Mouse (Mus musculus) neutrophil, adult 5-6 weeks (primary cell): ENCODE measurements around the gene Sema4g. TPM values are rescaled to one million over a fixed set of nuclear protein-coding genes. Genes with fewer than 3 reads are reported as not detected.
"Not testable (repeated sequence)": the region's sequence is repeated elsewhere in the genome, so short reads cannot be mapped to it uniquely, and the experiment has no call there.

Experiments used
- ATAC-seq: fragments of 151-379, 151-347 bp; 2 replicates; pipeline ENCODE4 v1.8.0; 2017; ENCODE audit warnings: mild to moderate bottlenecking, moderate TSS enrichment; ENCODE audit not compliant: insufficient number of reproducible peaks, poor library complexity, low FRiP score, severe bottlenecking; ENCODE audit errors: extremely low read depth
- total RNA-seq: library from RNA; stranded (forward); fragments of 200-1000 nt; gene quantifications from 2 replicates; pipeline ENCODE4 v1.2.3, GENCODE M21; 2017

Sema4g gene
- total RNA-seq, 1 experiment from 2014 or later = not detected

DNA sequence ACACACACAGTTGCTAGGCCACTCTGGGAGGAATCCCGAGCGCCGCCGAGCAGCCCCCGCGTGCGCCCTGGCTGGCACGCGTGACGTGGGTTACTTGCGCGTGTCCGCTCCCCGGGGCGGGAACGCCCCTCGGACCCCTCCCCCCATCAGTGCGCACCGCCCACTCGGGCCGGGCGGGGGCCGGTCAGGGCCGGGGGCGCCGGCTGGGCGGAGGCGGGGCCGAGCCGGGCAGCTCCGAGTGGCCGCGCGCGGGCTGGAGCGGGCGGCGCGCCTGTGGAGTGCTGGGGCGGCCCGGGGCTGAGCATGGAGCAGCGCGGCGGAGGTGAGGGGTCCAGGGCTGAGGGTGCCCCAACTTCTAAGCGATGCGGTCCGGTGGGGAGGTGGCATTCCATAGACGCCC is 29.0 kb downstream of the Sema4g start:
- no peak for ATAC-seq

DNA sequence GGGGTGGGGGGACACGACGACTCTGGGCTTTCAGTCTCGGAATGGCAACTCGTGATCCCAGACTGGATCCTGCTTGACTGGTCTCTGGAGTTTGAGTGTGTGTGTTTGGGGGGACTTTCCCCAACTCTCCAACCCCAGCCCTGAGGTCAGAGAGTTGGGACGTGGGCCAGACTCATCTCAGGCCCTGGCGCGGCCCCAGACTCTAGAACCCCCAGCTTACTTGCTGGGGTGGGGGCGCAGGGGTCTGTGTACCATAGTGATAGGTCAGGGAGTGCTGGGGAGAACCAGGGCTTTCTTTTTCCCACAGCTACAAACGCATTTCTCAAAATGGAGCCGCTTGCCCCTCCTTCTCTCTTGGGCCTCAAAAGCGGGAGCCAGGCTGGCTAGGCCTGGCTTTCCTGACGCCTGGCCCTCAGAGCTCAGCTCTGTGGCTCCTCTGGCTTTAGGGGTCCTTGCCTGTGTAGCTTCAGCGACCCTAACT is 29.5 kb downstream of the Sema4g start:
- no peak for ATAC-seq

DNA sequence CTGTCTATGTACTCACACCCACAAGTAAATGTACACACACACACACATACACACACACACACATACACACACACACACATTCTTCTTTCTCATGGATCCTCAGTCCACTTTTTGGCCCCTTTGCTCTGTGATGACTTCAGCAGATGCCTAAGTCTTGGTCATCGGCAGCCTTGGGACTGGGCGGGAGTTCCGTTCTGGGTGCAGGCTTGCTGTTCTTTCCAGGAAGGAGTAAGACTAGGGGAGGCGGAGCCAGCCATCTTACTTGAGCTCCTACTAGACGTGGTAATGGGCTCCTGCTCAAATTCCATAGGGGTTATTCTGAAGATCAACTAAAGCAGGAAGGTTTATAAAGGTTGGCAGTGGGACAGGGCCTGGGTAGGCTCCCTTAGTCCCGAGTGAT is 31.4 kb downstream of the Sema4g start:
- ATAC-seq = no peak

DNA sequence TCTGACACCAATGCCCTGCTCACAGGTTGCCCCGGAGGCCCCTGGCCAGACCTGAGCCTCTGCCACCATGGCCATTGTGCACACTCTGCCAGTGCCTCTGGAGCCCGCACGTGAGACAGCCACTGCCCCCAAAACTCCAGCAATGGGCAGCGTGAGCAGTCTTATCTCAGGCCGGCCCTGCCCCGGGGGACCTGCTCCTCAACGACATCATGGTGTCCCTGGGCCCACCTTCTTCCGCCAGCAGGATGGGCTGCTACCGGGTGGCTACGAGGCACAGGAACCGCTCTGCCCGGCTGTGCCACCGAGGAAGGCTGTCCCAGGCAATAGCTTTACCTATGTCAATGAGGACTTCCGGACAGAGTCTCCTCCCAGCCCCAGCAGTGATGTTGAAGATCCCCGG is 32.5 kb downstream of the Sema4g start:
- no peak for ATAC-seq

DNA sequence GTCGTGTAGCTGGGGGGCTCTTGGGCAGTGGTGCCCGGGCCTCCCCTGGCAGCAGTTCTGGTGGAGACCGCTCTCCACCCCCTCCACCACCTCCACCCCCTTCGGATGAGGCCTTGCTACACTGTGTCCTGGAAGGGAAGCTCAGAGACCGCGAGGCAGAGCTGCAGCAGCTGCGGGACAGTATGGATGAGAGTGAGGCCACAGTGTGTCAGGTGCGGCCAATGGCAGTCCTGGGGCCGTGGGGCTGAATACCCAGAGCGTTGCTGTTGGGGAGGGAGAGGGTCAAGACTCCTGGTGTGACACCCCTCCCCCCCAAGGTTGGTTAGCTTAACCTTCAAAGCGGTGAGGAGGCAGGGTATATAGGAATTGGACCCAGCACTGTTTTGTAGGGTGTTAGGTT is 35.1 kb downstream of the Sema4g start:
- no peak for ATAC-seq

DNA sequence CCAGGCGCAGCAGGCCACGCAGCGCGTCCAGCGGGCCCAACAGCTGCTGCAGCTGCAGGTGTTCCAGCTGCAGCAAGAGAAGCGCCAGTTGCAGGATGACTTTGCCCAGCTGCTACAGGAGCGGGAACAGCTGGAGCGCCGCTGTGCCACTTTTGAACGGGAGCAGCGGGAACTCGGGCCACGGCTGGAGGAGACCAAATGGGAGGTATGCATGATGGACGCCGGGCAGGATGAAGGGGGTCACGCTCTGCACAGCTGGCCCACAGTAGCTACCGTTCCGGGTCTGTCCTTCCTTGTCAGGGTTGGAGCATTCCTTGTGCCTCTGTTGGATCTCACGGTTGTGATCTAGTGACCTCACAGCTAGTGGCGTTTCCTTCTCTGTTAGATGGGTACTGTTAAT is 35.9 kb downstream of the Sema4g start:
- ATAC-seq = no peak

DNA sequence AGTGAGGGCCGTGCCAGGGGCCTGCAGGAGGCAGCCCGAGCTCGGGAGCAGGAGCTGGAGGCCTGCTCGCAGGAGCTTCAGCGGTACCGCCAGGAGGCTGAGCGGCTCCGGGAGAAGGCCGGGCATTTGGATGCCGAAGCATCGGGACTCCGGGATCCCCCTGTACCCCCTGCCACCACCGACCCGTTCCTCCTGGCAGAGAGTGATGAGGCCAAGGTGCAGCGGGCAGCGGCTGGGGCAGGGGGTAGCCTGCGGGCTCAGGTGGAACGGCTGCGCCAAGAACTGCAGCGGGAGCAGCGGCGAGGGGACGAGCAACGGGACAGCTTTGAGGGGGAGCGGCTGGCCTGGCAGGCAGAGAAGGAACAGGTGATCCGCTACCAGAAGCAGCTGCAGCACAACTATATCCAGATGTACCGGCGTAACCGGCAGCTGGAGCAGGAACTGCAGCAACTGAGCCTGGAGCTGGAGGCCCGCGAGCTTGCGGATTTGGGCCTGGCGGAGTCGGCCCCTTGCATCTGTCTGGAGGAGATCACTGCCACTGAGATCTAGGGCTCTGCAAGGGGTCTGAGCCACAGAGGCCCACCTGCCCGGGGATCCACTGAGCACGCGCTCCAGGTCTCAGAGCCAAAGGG is 37.2 kb downstream of the Sema4g start:
- ATAC-seq = no peak

DNA sequence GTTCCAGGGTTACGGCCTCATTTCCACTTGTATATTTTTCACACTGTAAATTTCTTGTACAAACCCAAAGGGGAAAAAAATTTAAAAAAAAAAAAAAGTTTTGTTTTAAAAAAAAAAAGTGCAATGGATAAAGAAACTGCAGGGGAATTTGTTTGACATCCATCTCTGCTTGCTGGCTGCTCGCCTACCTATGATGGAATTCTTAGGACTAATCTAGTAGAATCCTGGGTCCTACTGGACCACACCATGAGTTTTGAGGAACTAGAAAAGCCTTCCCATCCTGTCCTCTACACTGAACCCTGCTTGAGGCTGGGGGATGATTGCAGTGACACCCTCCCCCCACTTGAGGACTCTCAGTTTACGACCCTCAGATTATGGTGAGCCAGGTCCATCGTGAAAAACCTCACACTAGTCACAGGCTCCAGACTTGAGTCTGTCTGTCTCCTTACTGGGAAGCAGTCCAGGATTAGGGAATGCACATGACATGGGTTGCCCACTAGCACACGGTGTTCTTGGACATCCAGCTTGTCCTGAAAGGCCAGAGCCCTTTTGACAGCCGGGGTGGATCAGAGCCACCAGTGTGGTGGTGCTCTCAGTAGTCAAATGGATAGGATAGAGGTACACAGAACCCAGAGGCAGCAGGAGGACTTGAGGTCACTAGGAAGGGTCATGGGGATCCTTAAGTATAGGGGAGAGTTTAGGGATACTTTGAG is 38.2 kb downstream of the Sema4g start:
- ATAC-seq = no peak

DNA sequence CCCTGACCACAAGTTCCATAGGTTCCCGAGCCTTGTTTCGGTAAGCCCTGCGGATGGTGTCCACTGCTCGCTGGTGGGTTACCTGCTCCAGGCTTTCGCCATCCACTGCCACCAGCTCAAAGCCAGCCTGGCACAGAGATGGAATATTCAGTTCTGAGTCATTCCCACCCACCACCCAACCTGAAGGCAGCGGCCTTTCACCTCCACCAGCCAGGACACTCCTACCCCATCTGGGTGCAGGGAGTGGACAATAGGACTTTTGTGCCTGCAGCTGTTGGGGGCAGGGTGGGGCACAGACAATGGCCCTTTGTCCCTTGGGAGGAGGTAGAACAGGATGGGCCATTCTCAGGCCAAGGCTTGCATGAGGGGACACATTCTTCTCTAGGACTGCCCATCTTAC is 38.9 kb downstream of the Sema4g start:
- ATAC-seq = no peak

DNA sequence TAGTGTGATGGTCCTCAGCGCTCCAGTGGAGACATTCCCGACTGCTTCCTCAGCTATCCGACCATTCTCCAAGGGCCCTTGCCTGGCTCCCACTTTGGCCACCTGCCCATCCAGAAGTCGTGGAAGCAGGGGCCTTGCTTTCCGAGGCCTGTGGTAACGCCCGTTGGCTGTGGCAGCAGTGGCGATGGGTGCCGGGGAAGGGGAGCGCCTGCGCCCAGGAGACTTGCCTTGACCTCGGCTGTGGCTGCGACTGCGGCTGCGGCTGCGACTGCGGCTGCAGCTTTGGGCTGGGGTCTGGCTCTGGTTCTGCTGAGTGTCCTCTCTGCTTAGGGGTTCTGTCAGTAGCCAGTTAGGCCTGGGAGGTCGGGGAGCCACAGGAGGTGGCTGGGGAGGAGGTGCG is 39.8 kb downstream of the Sema4g start:
- no peak for ATAC-seq

DNA sequence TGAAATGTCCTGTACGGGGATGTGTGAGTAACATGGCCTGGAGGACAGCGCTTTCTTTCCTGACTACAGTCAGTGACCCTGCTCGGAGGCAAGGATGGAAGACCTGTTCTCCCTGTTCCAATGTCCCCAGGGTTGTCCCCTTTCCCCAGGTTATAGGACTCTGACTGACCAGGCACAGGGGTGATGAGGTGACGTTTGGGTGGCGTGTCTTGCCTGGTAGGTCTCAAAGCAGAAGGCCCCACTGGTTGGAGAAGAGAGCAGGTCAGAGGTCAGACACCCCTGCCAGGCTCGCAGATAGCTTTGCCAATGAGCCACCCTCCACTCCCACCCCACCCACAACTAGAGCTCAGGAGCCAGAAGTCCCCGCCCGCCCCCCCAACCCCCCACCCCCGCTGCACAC is 40.7 kb downstream of the Sema4g start:
- no peak for ATAC-seq

DNA sequence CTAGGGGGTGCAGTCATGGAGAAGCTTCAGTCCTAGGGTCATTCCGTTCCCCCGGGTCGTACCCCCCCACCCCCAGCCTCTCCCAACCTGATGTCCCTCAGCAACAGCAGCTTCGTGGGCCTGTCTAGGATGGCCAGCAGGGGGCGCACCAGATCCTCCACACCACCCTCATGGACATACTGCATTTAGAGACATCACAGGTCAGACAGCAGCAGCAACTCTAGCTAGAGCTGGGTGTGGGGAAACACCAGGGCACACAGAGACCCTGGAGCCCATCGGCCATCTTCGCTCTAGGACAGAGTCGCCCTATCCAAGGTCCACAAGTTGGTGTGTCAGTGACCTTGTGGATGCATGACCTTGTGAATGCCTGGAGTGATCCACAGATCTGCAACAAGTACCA is 41.2 kb downstream of the Sema4g start:
- ATAC-seq = peak; percentile 43; the same call in 1 of the 2 replicates

DNA sequence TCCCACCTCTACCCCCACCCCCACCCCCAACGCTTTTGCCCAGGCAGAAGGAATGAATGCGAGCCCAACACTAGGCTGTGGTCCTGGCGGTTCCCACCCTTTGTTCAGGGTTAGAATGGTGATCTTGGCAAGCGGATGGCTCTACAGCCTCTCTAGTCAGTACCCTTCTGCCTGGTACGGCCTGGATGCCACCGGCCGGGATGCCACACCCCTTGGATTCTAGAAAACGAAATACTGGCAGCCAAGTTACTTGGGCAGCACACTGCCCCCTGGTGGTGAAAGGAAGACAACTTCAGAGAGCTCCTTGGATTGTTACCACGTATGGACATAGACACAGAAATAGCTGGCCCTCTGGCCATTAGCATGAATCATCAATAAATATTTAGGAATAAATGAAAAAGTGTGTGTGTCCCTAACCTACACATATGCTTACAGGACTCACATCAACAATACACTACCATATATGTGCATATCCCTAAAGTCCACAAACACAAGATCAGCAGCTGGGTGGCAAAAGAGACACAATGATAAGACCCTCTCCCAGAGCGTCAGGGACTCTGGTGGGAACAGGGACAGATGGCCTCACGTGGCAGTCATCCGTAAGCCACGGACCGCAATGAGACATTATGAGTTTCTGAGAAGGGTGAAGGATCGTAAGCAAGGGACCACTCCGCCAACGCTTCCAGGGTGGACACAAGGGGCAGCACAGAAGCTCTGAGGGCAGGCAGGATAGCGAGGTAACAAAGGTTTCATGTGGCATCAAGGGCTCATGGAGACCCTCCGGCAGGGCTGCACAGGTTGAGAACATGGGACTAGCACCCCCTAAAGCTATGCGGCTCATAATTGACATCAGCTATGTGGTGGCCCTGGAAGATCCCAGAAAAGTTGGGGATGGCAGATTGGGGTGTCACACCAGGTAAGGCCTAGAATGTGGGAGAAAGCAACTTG is 42.1 kb downstream of the Sema4g start:
- ATAC-seq = peak; percentile 59

DNA sequence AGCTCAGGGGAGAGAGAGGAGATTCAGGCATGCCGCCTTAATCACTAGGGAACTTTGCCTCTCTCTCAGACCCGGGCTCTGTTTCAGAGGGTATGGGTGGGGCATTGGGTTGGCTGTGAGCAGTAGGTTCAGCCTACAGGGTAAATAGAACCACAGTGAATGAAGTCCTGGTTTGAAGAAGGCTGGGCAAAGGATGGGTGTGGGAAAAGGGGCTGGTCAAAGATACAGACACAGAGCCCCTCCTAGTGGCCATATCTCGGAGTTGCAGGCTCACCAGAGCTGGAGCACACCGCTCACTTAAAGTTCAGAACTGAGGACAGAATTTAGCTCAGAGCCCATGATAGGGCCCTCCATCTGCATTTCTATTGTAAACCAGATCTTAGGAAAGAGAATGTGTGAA is 42.9 kb downstream of the Sema4g start:
- no peak for ATAC-seq

DNA sequence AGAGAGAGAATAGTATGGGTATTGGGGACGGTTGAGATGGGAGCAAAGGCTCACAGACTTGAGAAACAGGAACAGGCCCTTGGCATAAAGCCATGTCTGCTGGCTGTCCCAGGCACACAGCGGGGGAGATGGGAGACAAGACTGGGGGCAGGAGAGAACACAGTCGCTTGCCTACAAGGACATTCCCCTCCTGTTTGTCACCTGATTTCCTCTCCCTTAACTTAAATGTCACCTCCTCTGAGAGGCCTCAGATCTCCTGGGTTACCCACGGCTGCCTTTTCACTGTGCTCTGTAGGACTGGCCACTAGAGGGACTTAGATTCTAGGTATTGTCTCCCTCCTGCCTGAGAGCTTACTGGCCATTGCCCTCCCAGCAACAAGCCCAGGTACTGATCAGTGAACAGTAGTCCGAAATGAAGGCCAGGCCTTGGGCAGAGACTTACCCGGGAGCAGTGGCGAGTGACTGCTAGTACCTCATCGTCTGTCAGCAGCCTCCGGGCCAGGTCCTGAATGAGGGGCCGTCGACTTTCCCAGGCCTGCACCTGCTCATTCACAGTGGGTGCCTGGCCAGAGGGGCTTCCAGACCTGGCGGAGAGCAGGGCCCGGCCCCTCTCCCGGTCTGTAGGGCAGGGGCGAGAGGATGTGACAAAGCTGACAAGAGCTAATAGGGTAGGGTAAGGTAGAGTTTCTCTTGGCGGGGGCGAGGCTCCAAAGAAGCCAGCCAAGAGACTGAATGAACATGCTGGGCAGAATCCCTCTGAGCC is 43.9 kb downstream of the Sema4g start:
- no peak for ATAC-seq

DNA sequence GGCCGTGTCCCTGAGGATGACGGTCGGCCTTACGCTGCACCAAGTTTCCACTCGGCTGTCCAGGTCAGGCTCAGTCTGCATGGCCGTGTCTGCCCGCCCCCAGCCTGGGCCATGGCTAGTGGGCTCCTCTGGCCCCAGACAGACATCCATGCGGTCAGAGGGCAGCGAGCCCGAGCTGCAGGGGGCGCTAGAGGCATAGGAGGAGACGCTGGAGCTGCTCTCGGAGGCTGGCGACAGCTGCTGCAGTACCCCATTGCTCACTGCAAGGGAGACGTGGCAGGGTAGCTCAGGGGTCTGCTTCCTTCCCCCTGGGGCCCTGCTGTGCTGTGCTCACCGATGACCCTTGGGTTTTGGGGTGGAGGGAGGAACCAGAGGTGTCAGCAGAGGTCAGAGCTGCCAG is 48.0 kb downstream of the Sema4g start:
- ATAC-seq = no peak

DNA sequence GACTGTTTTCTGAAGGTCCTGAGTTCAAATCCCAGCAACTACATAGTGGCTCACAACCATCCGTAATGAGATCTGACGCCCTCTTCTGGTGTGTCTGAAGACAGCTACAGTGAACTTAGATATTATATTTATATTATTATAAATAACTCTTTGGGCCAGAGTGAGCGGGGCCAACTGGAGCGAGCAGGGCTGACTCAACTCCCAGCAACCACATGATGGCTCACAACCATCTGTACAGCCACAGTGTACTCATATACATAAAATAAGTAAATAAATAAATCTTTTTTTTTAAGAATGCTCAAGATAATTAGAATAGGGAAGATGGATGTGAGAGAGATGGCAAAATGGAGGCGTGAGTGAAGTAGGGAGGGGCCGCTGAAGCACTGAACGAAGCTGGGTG is 49.3 kb downstream of the Sema4g start:
- not testable (repeated sequence) for ATAC-seq

DNA sequence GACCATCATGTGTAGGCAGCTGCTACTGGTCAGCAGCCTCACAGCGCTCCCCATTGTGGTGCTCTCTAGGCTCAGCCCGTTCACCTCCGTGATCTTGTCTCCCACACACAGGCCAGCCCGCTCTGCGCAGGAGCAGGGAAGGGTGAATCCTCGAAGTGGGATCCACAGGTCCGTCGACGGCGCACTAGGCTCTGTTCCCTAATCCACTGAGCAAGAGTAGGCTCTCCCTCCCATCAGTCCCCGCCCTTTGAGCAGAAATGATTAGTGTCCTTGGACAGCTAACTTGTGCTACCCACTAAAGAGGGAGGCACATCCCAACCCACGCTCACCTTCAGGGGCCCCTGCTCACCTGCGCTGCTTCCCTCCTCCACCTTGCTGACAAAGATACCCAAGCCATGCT is 51.3 kb downstream of the Sema4g start:
- ATAC-seq = no peak

DNA sequence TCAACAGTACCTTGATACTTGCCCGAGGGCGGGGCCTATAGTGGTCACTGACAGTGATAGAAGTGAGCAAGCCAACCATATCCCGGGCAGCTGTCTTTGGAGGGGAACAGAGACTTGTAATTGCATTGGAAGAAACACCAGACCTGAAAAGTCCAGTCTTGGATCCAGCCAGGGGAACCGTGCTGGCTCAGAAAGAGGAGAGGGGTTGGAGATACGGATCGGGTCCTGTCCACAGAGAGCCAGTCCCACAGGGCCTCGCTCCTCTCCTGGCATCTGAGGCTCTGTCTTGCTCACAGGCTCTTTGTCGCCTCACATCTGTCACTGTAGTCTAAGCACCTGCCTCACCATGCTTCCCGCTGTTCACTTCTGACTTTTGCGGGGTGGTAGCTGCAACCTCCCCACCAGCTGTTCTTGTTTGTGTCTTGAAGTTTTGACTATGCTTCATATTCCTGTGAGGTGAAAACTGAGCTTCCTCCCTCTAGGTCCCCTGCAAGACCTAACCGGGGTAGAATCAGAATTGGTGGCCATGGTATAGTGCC is 55.6 kb downstream of the Sema4g start:
- no peak for ATAC-seq
